Mouse (Mus musculus) right cerebral cortex, postnatal 14 days (tissue): ENCODE data around the gene Gpr162.
A peak's percentile ranks its signal among the peaks of the same experiment; 100 is the strongest.

Experiments
- DNase-seq: peaks from one replicate; pipeline ENCODE4 v3.0.0; 2022

The Gpr162 gene

GRCm38 (mm10) chr6:124809775-124810538 lies 53.8 kb downstream of the Gpr162 start:
- no peak for DNase-seq

GRCm38 (mm10) chr6:124809052-124809774 lies 54.6 kb downstream of the Gpr162 start:
- peak; percentile 70 for DNase-seq
